Mouse (Mus musculus) small intestine, adult 2 months (tissue): ENCODE data around the gene Krt18.

ENCODE experiments used
- CTCF ChIP-seq: fragments of 200-500 bp; IDR thresholded peaks from 2 replicates; pipeline ENCODE4 v1.5.1; 2012; ENCODE audit warnings: low read depth, mild to moderate bottlenecking, control low read depth, inconsistent platforms, low read length, moderate library complexity, mixed read lengths; ENCODE audit not compliant: insufficient replicate concordance, insufficient read length; ENCODE audit errors: extremely low read depth
- POLR2A ChIP-seq: fragments of 200-500 bp; IDR thresholded peaks from 2 replicates; pipeline ENCODE4 v1.6.1; 2012; ENCODE audit warnings: low read depth, mild to moderate bottlenecking, control low read depth, inconsistent platforms, low read length, moderate library complexity

DNA sequence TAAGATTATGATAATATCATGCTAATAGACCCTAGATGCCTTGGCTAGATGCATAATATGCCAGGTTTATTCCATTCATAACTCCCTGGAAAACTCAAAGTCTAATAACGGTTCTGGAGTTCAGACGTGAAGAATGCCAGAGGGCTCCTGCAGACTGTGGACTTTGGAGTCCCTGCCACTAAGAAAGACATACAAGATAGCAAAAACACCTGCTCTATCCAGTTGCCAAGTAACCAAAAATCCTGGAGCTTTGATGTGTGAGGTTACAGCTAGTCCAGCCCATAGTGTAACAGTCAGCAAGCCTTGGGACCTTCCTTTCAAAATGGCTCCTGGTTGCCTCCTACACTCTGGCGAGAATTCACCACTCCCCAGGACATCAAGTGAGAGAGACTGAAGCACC, 16.8 kb downstream of the Krt18 start:
- TF ChIP-seq CTCF (no peak), POLR2A (no peak)
